Mouse (Mus musculus) testis, adult 2 months (tissue): Measurements from ENCODE around the gene Itih2. TPM values are rescaled to one million over a fixed set of nuclear protein-coding genes. Genes with fewer than 3 reads are reported as not detected.
A peak's percentile ranks its signal among the peaks of the same experiment; 100 is the strongest.

ENCODE experiments used
- H3K27ac ChIP-seq: fragments of 200-500 bp; 2 replicates; pipeline ENCODE4 v1.5.1; 2012; ENCODE audit warnings: low read depth, low read length; ENCODE audit not compliant: control insufficient read depth, insufficient read depth
- H3K27me3 ChIP-seq: fragments of 200-500 bp; 2 replicates; pipeline ENCODE4 v1.6.1; 2012; ENCODE audit warnings: mild to moderate bottlenecking, low read length, moderate library complexity; ENCODE audit not compliant: control insufficient read depth, insufficient read depth
- H3K36me3 ChIP-seq: fragments of 200-500 bp; 2 replicates; pipeline ENCODE4 v1.6.1; 2012; ENCODE audit warnings: mild to moderate bottlenecking, low read length; ENCODE audit not compliant: control insufficient read depth, insufficient read depth
- H3K4me1 ChIP-seq: fragments of 200-500 bp; 2 replicates; pipeline ENCODE4 v1.6.1; 2012; ENCODE audit warnings: low read length; ENCODE audit not compliant: control insufficient read depth, insufficient read depth
- H3K4me3 ChIP-seq: fragments of 200-500 bp; 2 replicates; pipeline ENCODE4 v1.5.1; 2012; ENCODE audit warnings: low read depth, mild to moderate bottlenecking, low read length, moderate library complexity, mixed read lengths; ENCODE audit not compliant: control insufficient read depth
- CTCF ChIP-seq: fragments of 200-500 bp; IDR thresholded peaks from 2 replicates; pipeline ENCODE4 v1.5.1; 2012; ENCODE audit warnings: low read depth, mild to moderate bottlenecking, inconsistent platforms, low read length, moderate library complexity; ENCODE audit not compliant: control insufficient read depth, insufficient read depth, insufficient replicate concordance
- POLR2A ChIP-seq: fragments of 200-500 bp; IDR thresholded peaks from 2 replicates; pipeline ENCODE4 v1.6.1; 2012; ENCODE audit warnings: low read depth, mild to moderate bottlenecking, inconsistent platforms, low read length, moderate library complexity; ENCODE audit not compliant: control insufficient read depth
- polyA plus RNA-seq: library from polyadenylated mRNA; depleted of rRNA; stranded (reverse); fragments of >200 nt; gene quantifications from 2 replicates; pipeline ENCODE4 v1.2.3, GENCODE M21; 2012

The Itih2 gene
- polyA plus RNA-seq, 1 experiment, result 6.1 TPM

GRCm38 (mm10) chr2:10082737-10083136 is 48.5 kb downstream of the Itih2 start:
- Histone ChIP-seq H3K27me3 (no peaks in the 10 kb centered on the region), H3K4me1 (no peaks in the 10 kb centered on the region), H3K36me3 (no peaks in the 10 kb centered on the region; the same call in none of the 2 replicates), H3K4me3 (no peak overlapping the region), H3K27ac (no peak overlapping the region)
- TF ChIP-seq CTCF (no peak), POLR2A (no peak)

GRCm38 (mm10) chr2:10081453-10082080 is 49.6 kb downstream of the Itih2 start:
- no peaks in the 10 kb centered on the region for H3K27me3 ChIP-seq
- H3K4me3 ChIP-seq, result no peak overlapping the region
- no peak overlapping the region for H3K27ac ChIP-seq
- TF ChIP-seq POLR2A (no peak), CTCF (no peak)
- no peaks in the 10 kb centered on the region; the same call in 1 of the 2 replicates for H3K36me3 ChIP-seq
- no peaks in the 10 kb centered on the region; the same call in 1 of the 2 replicates for H3K4me1 ChIP-seq

- Histone ChIP-seq H3K27ac (peak within 1 kb of the TSS; percentile 85), H3K27me3 (no peaks in the 10 kb centered on the region), H3K4me3 (peak within 1 kb of the TSS; percentile 94), H3K4me1 (no peaks in the 10 kb centered on the region; the same call in 1 of the 2 replicates), H3K36me3 (no peaks in the 10 kb centered on the region)
- peak; percentile 10; the same call in 1 of the 2 replicates for TF ChIP-seq CTCF
- peak; percentile 88 for TF ChIP-seq POLR2A
Measured at GRCm38 (mm10) chr2:10080310-10081010, 50.7 kb downstream of the Itih2 start, which contains the start of the genes Atp5c1 and Kin. Gene Atp5c1 (minus strand): TSS chr2:10080510. Gene Kin (plus strand): TSS chr2:10080593.

- Histone ChIP-seq H3K27me3 (no peaks in the 10 kb centered on the region), H3K36me3 (no peaks in the 10 kb centered on the region), H3K4me3 (peak overlapping the region; percentile 94), H3K4me1 (no peaks in the 10 kb centered on the region; the same call in 1 of the 2 replicates), H3K27ac (peak overlapping the region; percentile 85)
- TF ChIP-seq POLR2A, result no peak
- no peak for TF ChIP-seq CTCF
Measured at GRCm38 (mm10) chr2:10079745-10080309, 51.4 kb downstream of the Itih2 start.

- H3K27me3 ChIP-seq, result no peaks in the 10 kb centered on the region
- no peak overlapping the region for H3K4me3 ChIP-seq
- H3K4me1 ChIP-seq, result peaks cover 2% of the 10 kb centered on the region
- H3K36me3 ChIP-seq, result no peaks in the 10 kb centered on the region
- no peak overlapping the region for H3K27ac ChIP-seq
- TF ChIP-seq POLR2A, result no peak
- TF ChIP-seq CTCF, result no peak
Measured at GRCm38 (mm10) chr2:10076675-10077074, 54.5 kb downstream of the Itih2 start.

GRCm38 (mm10) chr2:10074470-10074869 is 56.7 kb downstream of the Itih2 start:
- TF ChIP-seq POLR2A (no peak), CTCF (no peak)
- Histone ChIP-seq H3K36me3 (no peaks in the 10 kb centered on the region), H3K4me1 (peaks cover 2% of the 10 kb centered on the region), H3K4me3 (no peak overlapping the region), H3K27ac (no peak overlapping the region), H3K27me3 (no peaks in the 10 kb centered on the region)

GRCm38 (mm10) chr2:10071751-10072150 is 59.4 kb downstream of the Itih2 start:
- H3K27me3 ChIP-seq, result no peaks in the 10 kb centered on the region
- TF ChIP-seq POLR2A (no peak), CTCF (no peak)
- H3K36me3 ChIP-seq, result peaks cover 4% of the 10 kb centered on the region
- no peak overlapping the region for H3K4me3 ChIP-seq
- peaks cover 6% of the 10 kb centered on the region for H3K4me1 ChIP-seq
- no peak overlapping the region for H3K27ac ChIP-seq

GRCm38 (mm10) chr2:10058836-10059235 is 72.4 kb downstream of the Itih2 start:
- no peak for TF ChIP-seq CTCF
- TF ChIP-seq POLR2A, result no peak
- peaks cover 1% of the 10 kb centered on the region for H3K36me3 ChIP-seq
- no peak overlapping the region for H3K27ac ChIP-seq

More at GRCm38 (mm10) chr2:10058836-10059235, 72.4 kb downstream of the Itih2 start:
- H3K4me1 ChIP-seq, result no peaks in the 10 kb centered on the region
- no peaks in the 10 kb centered on the region for H3K27me3 ChIP-seq
- no peak overlapping the region for H3K4me3 ChIP-seq
